In the genomic region with DNA sequence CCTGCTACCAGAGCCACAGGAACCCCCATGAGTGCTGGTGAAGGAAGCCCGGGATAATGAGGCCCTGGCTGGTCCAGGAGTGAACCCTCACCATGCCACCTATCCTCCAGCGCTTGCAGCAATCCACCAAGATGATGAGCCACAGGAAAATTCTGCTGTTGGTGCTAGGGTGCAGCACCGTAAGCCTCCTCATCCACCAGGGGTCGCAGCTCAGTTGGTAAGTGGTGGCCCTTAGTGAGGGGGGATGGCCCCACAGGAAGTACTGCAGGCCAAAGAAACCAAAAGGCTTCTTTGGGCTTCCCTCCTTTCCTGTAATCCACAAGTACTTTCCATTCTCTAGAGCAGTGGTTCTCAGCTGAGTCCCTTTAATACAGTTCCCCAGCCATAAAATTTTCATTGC, we compare ENCODE assay signal across 8 mouse cellular contexts. TPM values are rescaled to one million over a fixed set of nuclear protein-coding genes. Genes with fewer than 3 reads are reported as not detected.
A peak's percentile ranks its signal among the peaks of the same experiment; 100 is the strongest.
DNase-seq lines count a peak whose midpoint lies in the region; ATAC-seq lines count a peak whose summit lies in the region.

No protein-coding gene starts in this region.

- H3K27ac ChIP-seq in heart, embryonic 10.5 days = no peak overlapping the region

- peaks cover 6% of the 10 kb centered on the region; the same call in 1 of the 2 replicates for H3K36me3 ChIP-seq in heart, embryonic 10.5 days

- peaks cover 30% of the 10 kb centered on the region for H3K4me1 ChIP-seq in heart, embryonic 10.5 days

- ATAC-seq in inflammation-experienced regulatory T-cells, adult 6 months = peak; percentile 43

- H3K9me3 ChIP-seq in heart, embryonic 10.5 days = no peaks in the 10 kb centered on the region

- peaks cover 21% of the 10 kb centered on the region for H3K27me3 ChIP-seq in heart, embryonic 10.5 days (ENCODE audit: insufficient read depth, poor library complexity, severe bottlenecking)

- 14% methylated on average over 4 of the region's 4 CpGs for WGBS in heart, embryonic 10.5 days

- peak; percentile 43 to 62 for DNase-seq in heart, adult 18-20 months
- no peak for DNase-seq in heart, embryonic 10.5 days (ENCODE audit: low spot score)
- DNase-seq in spleen, adult 18-20 months = peak; percentile 52 to 74
- no peak for DNase-seq in spleen, adult 12 weeks (ENCODE audit: low spot score)
- DNase-seq in c-Kit-positive CD71-positive TER-119-negative erythroid progenitor cells, embryonic 14.5 days (ENCODE audit: low read depth) = peak; percentile 35
- peak; percentile 47 for DNase-seq in mesoderm, embryonic 11.5 days (ENCODE audit: low read depth, low spot score)
- no peak for DNase-seq in frontal cortex, postnatal 14 days (ENCODE audit: low spot score in 2 of 2)

- no peak overlapping the region for H3K4me3 ChIP-seq in heart, embryonic 10.5 days

RNA-seq across cellular contexts. Expression of a gene that starts 4.3 kb away (rescaled TPM):
- total RNA-seq in heart, adult 18-20 months (2021) = 10 to 100 TPM; 21.9 to 22.4 TPM
- polyA plus RNA-seq in heart, embryonic 10.5 days (2016; fragmentation: Nextera tagmentation; extraction: Ambion mirVana) = 2.8 and 4.5 TPM in 2 replicates
- polyA plus RNA-seq in inflammation-experienced regulatory T-cells, adult 6 months (2017; shearing (Covaris generic)) = under 1 TPM in 1 of 3 experiments, not detected in 2; 0.15 TPM

RNA-seq across cellular contexts. Expression of a gene that starts 7.2 kb away (rescaled TPM):
- 100 to 1,000 TPM; 118 to 119 TPM for total RNA-seq in heart, adult 18-20 months (2021)
- 261 and 313 TPM in 2 replicates for polyA plus RNA-seq in heart, embryonic 10.5 days (2016; fragmentation: Nextera tagmentation; extraction: Ambion mirVana)
- polyA plus RNA-seq in inflammation-experienced regulatory T-cells, adult 6 months (2017; shearing (Covaris generic)) = 100 to 1,000 TPM; 316 to 410 (median 348) TPM

RNA-seq across cellular contexts. Expression of a gene that starts 29.5 kb away (rescaled TPM):
- total RNA-seq in heart, adult 18-20 months (2021) = 10 to 100 TPM; 21.8 to 22.7 TPM
- 23.1 and 23.4 TPM in 2 replicates for polyA plus RNA-seq in heart, embryonic 10.5 days (2016; fragmentation: Nextera tagmentation; extraction: Ambion mirVana)
- 10 to 100 TPM; 11.8 to 19.8 (median 19.2) TPM for polyA plus RNA-seq in inflammation-experienced regulatory T-cells, adult 6 months (2017; shearing (Covaris generic))

RNA-seq across cellular contexts. Expression of a gene that starts 33.1 kb away (rescaled TPM):
- total RNA-seq in heart, adult 18-20 months (2021) = not detected
- polyA plus RNA-seq in heart, embryonic 10.5 days (2016; fragmentation: Nextera tagmentation; extraction: Ambion mirVana) = not detected in 2 replicates
- not detected for polyA plus RNA-seq in inflammation-experienced regulatory T-cells, adult 6 months (2017; shearing (Covaris generic))

RNA-seq across cellular contexts. Expression of a gene that starts 46.9 kb away (rescaled TPM):
- total RNA-seq in heart, adult 18-20 months (2021) = 10 to 100 TPM; 17.3 to 21.4 TPM
- polyA plus RNA-seq in heart, embryonic 10.5 days (2016; fragmentation: Nextera tagmentation; extraction: Ambion mirVana) = 0.23 TPM in 1 of 2 replicates, not detected in the other
- 10 to 100 TPM in 1 of 3 experiments, 1 to 10 TPM in 2; 3.1 to 11.4 (median 5.6) TPM for polyA plus RNA-seq in inflammation-experienced regulatory T-cells, adult 6 months (2017; shearing (Covaris generic))

Comparison
In these comparisons a context has a peak if more than half of its experiments do, and no peak if none do; other contexts are left out.
1. DNase-seq: peak in heart, adult 18-20 months (2 of 2), spleen, adult 18-20 months (2 of 2), c-Kit-positive CD71-positive TER-119-negative erythroid progenitor cells, embryonic 14.5 days (single experiment) and mesoderm, embryonic 11.5 days (single experiment); none in heart, embryonic 10.5 days (single experiment), spleen, adult 12 weeks (single experiment) and frontal cortex, postnatal 14 days (0 of 2).